Mouse (Mus musculus): ENCODE results near the gene Reln.

GRCm38 (mm10) chr5:22158754-22159153 lies 185.7 kb downstream of the Reln start:
- TF ChIP-seq POLR2A (IDR thresholded peaks at IDR 0.05; ENCODE audit: extremely low read depth, insufficient read depth, low read length) (no peak), CTCF (IDR thresholded peaks at IDR 0.05; ENCODE audit: extremely low read depth, insufficient read depth, low read length) (no peak)
